Mouse (Mus musculus) olfactory bulb, adult 2 months (tissue): Measurements from ENCODE around the gene Pnp. TPM values are rescaled to one million over a fixed set of nuclear protein-coding genes. Genes with fewer than 3 reads are reported as not detected.
"Not testable (repeated sequence)": the region's sequence is repeated elsewhere in the genome, so short reads cannot be mapped to it uniquely, and the experiment has no call there.

Experiments
- H3K27ac ChIP-seq: fragments of 200-500 bp; 2 replicates; pipeline ENCODE4 v1.5.1; 2012; ENCODE audit warnings: low read depth, low read length; ENCODE audit not compliant: insufficient read depth
- H3K4me1 ChIP-seq: fragments of 200-500 bp; 2 replicates; pipeline ENCODE4 v1.6.1; 2012; ENCODE audit warnings: low read length; ENCODE audit not compliant: control insufficient read depth, insufficient read depth
- H3K4me3 ChIP-seq: fragments of 200-500 bp; 2 replicates; pipeline ENCODE4 v1.5.1; 2012; ENCODE audit warnings: mild to moderate bottlenecking, low read depth, low read length, moderate library complexity; ENCODE audit not compliant: insufficient read depth
- CTCF ChIP-seq: fragments of 200-500 bp; IDR thresholded peaks from 2 replicates; pipeline ENCODE4 v1.5.1; 2012; ENCODE audit warnings: low read depth, mild to moderate bottlenecking, low read length, moderate library complexity; ENCODE audit not compliant: insufficient read depth
- POLR2A ChIP-seq: fragments of 200-500 bp; IDR thresholded peaks from 2 replicates; pipeline ENCODE4 v1.6.1; 2012; ENCODE audit warnings: mild to moderate bottlenecking, low read depth, low read length, moderate library complexity; ENCODE audit not compliant: insufficient read depth
- WGBS: fragments of 180-500 bp; shearing (Covaris S2); methylation state at CpG from one replicate; pipeline ENCODE4 v1.1.7; 2018; 5-methylcytosine and 5-hydroxymethylcytosine counted together
- polyA plus RNA-seq: library from polyadenylated mRNA; stranded (reverse); fragments of >200 nt; gene quantifications from 2 replicates; pipeline ENCODE4 v1.2.4, GENCODE M21; 2012; ENCODE audit warnings: low replicate concordance; ENCODE audit not compliant: missing spikeins, insufficient read depth, insufficient read length

The Pnp gene
- not detected in 2 replicates for polyA plus RNA-seq

- no peak for TF ChIP-seq CTCF
- peak; percentile 68 for TF ChIP-seq POLR2A
- Histone ChIP-seq H3K4me1 (peaks cover 2% of the 10 kb centered on the region; the same call in 1 of the 2 replicates), H3K27ac (peak within 1 kb of the TSS; percentile 76), H3K4me3 (peak within 1 kb of the TSS; percentile 71)
- under 1% methylated on average over 68 of the region's 68 CpGs for WGBS
These were observed at the start of gene Pnp, which contains the start of gene Pip4p1 for GRCm38 (mm10) chr14:50930754-50931492. TSS of gene Pnp (plus strand) at chr14:50931082. TSS of gene Pip4p1 (minus strand) at chr14:50930856.

GRCm38 (mm10) chr14:50891621-50892020 lies 39.3 kb upstream of the Pnp start:
- Histone ChIP-seq H3K27ac (no peak overlapping the region), H3K4me3 (no peak overlapping the region), H3K4me1 (peaks cover 5% of the 10 kb centered on the region)
- TF ChIP-seq CTCF, result no peak
- no peak for TF ChIP-seq POLR2A
- WGBS, result 96% methylated on average over 8 of the region's 8 CpGs

GRCm38 (mm10) chr14:50892091-50892490 lies 38.8 kb upstream of the Pnp start:
- TF ChIP-seq CTCF (no peak), POLR2A (no peak)
- 92% methylated on average over 7 of the region's 7 CpGs for WGBS

DNA sequence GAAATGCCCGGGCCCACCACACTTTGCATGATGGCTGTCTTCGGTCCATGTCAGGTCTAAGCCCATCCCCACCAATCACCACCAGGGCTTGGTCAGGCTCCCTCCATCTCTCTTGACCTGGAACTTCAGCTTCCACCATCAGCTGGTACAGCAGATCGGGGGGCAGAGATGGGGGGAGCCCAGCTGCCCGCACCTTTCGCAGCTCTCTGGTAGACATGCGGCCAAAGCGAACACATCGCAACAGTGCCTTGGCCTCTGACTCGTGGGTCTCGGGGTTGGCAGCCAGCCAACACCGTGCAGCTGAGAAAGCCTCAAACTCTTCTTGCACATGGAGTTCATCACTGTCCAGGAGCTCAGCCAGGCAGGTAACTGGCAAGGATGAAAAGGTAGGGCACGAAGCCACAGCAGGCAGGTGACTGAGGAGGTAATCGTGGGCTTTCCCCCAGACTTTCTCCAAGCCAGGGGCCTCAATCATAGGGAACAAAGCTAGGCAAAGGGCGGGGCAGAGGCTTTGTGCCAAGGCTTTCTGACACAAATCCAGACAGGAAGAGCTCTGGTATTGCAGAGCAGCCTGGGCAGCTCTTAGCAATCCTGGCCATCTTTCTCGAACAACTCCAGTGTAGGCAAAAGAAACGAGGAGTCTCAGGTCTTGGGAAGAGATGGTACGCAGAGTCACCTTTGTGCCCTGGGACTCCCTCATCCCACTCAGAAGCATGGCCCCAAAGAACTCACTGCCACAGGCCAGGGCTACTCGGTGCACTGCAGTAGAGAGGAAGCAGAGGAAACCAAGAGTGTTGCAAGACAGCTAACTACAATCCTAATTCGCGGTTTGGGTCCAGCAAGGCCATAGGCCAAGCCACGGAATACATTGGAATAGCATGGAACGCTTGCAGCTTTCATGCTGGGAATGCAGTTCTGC lies 38.1 kb upstream of the Pnp start:
- Histone ChIP-seq H3K4me1 (peaks cover 14% of the 10 kb centered on the region), H3K4me3 (no peak overlapping the region), H3K27ac (no peak overlapping the region)
- WGBS, result 68% methylated on average over 22 of the region's 22 CpGs
- TF ChIP-seq POLR2A (no peak), CTCF (no peak)

More at GRCm38 (mm10) chr14:50892091-50892490, 38.8 kb upstream of the Pnp start:
- no peak overlapping the region for H3K27ac ChIP-seq
- H3K4me3 ChIP-seq, result no peak overlapping the region
- peaks cover 10% of the 10 kb centered on the region for H3K4me1 ChIP-seq

GRCm38 (mm10) chr14:50895407-50895806 lies 35.5 kb upstream of the Pnp start:
- no peak overlapping the region for H3K4me3 ChIP-seq
- H3K4me1 ChIP-seq, result peaks cover 14% of the 10 kb centered on the region
- no peak overlapping the region for H3K27ac ChIP-seq
- no peak for TF ChIP-seq POLR2A
- TF ChIP-seq CTCF, result no peak

DNA sequence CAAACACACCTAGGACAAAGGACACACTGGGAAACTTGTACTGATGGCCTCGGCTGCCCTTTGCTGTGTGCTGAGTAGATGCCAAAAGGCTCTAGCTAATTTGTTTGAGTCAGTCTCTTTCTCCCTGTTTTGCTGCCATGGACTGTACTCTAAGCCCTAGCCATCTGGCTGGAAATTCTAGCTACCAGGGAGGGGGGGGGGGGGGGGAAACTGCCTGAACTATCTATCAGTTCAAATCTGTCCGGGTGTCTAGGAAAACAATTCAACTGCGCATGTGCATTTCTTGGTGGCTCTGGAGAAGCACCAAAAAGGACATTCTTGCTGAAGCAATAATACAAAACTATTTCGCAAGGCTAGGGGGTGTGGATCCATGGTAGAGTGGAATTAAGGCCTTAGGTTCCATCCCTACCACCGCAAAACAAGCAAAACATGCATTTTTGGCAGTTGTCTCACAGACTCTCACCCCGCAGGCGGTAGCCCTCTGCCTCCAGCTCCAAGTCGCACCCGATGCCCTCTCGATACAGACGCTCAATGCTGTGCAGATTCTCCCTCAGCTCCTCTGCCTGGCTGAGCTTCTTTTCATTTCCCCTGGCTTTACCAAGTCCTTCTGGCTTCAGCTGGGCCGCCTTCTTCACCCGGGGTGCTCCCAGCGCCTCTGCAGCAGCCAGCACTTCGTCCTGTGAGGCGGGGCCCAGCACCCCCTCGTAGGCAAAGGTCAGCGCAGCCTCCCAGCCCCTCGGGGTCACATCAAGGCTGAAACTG lies 34.7 kb upstream of the Pnp start:
- peaks cover 14% of the 10 kb centered on the region for H3K4me1 ChIP-seq
- peak overlapping the region; percentile 48 for H3K4me3 ChIP-seq
- no peak for TF ChIP-seq CTCF
- TF ChIP-seq POLR2A, result no peak
- H3K27ac ChIP-seq, result peak overlapping the region; percentile 6; the same call in 1 of the 2 replicates
- WGBS, result 11% methylated on average over 19 of the region's 19 CpGs

DNA sequence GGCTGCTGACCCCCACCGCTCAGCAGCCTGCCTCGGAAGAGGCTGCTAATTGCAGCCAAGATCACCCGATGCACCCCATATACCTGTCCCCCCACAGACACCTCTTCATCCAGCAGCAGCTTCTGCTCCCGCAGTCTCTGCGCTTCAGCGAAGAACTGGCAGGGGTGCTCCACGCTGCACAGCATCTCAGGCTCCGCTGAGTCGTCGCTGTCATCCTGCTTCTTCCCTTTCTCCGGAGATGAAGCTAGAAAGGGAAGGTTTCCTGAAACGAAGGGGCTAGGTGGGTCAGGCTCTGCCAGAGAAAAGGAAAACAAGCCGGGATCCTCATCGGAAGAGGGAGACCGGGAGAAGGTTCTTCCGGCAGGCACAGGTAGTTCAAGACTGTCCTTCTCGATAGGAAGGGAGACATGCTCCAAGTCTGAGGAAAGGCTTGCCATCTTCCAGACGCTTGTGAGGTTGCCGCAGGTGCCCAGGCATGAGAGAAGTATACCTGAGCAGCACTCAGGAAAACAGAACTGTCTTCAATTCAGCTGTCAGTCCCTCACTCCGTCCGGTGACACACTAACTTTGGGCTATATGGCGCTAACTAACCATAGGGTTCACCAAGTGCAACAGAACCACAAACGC lies 34.0 kb upstream of the Pnp start:
- no peak for TF ChIP-seq CTCF
- no peak for TF ChIP-seq POLR2A
- Histone ChIP-seq H3K4me3 (peak overlapping the region; percentile 48), H3K27ac (peak overlapping the region; percentile 6; the same call in 1 of the 2 replicates), H3K4me1 (peaks cover 14% of the 10 kb centered on the region)
- 17% methylated on average over 23 of the region's 23 CpGs for WGBS

- TF ChIP-seq POLR2A (no peak), CTCF (no peak)
- Histone ChIP-seq H3K27ac (peak within 1 kb of the TSS; percentile 6; the same call in 1 of the 2 replicates), H3K4me3 (peak within 1 kb of the TSS; percentile 48), H3K4me1 (peaks cover 14% of the 10 kb centered on the region)
- 50% methylated on average over 7 of the region's 7 CpGs for WGBS
These were observed 33.5 kb upstream of the Pnp start, which contains the start of gene Klhl33 for GRCm38 (mm10) chr14:50897374-50897765. TSS of gene Klhl33 (minus strand) at chr14:50897507.

GRCm38 (mm10) chr14:50897992-50898391 lies 32.9 kb upstream of the Pnp start:
- H3K4me3 ChIP-seq, H3K27ac ChIP-seq: not testable (repeated sequence)
- WGBS, result 96% methylated on average over 2 of the region's 2 CpGs
- H3K4me1 ChIP-seq, result peaks cover 14% of the 10 kb centered on the region
